Mouse (Mus musculus) layer of hippocampus, adult 18-20 months (tissue): Measurements from ENCODE around the gene Epb41l1. TPM values are rescaled to one million over a fixed set of nuclear protein-coding genes. Genes with fewer than 3 reads are reported as not detected.

ENCODE experiments used
- DNase-seq, 2 experiments: peaks; one replicate each; pipeline ENCODE4 v3.0.0; 2022; ENCODE audit warnings: low spot score in 2 of 2
- microRNA-seq, 2 experiments: library from miRNA; unstranded; fragments of <30 nt; microRNA quantifications; one replicate each; pipeline ENCODE4 v1.2.0; 2021
- total RNA-seq, 2 experiments: library from RNA; stranded (reverse); gene quantifications; 2 replicates each; pipeline ENCODE4 v1.2.3; 2021

Gene Epb41l1
- total RNA-seq, 2 experiments from 2014 or later, result 338 to 343 TPM

- no peak for DNase-seq
These were observed 168.8 kb downstream of the Epb41l1 start for GRCm38 (mm10) chr2:156589481-156589880.

Small RNAs within 50 kb of the gene (microRNA-seq; reads per million reads assigned to microRNA genes)
- gene Gm22758, result 0 reads per million in 2 experiments

Other genes with a start within 250 kb of the Epb41l1 start
- gene Rbm39, start 240.7 kb upstream of the Epb41l1 start, total RNA-seq, result 100 to 1,000 TPM; 309 to 321 TPM
- gene Phf20, start 224.4 kb upstream of the Epb41l1 start, total RNA-seq, result 100 to 1,000 TPM; 104 to 108 TPM
- gene Cnbd2, start 108.6 kb upstream of the Epb41l1 start, total RNA-seq, result 1 to 10 TPM; 5.4 to 6.7 TPM
- 10 to 100 TPM; 91.6 to 95.1 TPM for gene Scand1, start 108.2 kb upstream of the Epb41l1 start, total RNA-seq
- 10 to 100 TPM; 34.4 to 34.7 TPM for gene Aar2, start 126.7 kb downstream of the Epb41l1 start, total RNA-seq
- 100 to 1,000 TPM; 199 to 207 TPM for gene Dlgap4, start 192.8 kb downstream of the Epb41l1 start, total RNA-seq